Mouse (Mus musculus): ENCODE results near the gene Mob3a. TPM values are rescaled to one million over a fixed set of nuclear protein-coding genes. Genes with fewer than 3 reads are reported as not detected.

Mob3a gene
- total and polyA plus RNA-seq, 2 experiments from 2014 or later: 10.8 to 15.0 TPM

- no peak for TF ChIP-seq CTCF (IDR thresholded peaks at IDR 0.05; ENCODE audit: low read depth)
- TF ChIP-seq EP300 (IDR thresholded peaks at IDR 0.05; ENCODE audit: low read depth): no peak
- no peaks in the 10 kb centered on the region for H3K27me3 ChIP-seq (ENCODE audit: control insufficient read depth, insufficient read depth, low read length)
- H3K36me3 ChIP-seq (replicated peaks; ENCODE audit: control insufficient read depth, insufficient read depth, low read length): peaks cover 15% of the 10 kb centered on the region
- H3K9ac ChIP-seq (replicated peaks; ENCODE audit: low read depth, low read length): no peak overlapping the region
- H3K9me3 ChIP-seq (replicated peaks; ENCODE audit: control insufficient read depth, low read length): no peaks in the 10 kb centered on the region
- no peak for DNase-seq (ENCODE audit: low spot score)
- ATAC-seq (ENCODE audit: insufficient read depth, low read depth): no peak
- peaks cover 16% of the 10 kb centered on the region for H3K4me1 ChIP-seq (ENCODE audit: control insufficient read depth, insufficient read depth)
- WGBS: 82% methylated on average over 1 of the region's 1 CpGs
- no peak overlapping the region for H3K4me2 ChIP-seq (ENCODE audit: low read depth, low read length)
- H3K4me3 ChIP-seq (ENCODE audit: low read depth, low read length): no peak overlapping the region
- no peak overlapping the region for H3K27ac ChIP-seq (ENCODE audit: low read depth)
Observed at GRCm38 (mm10) chr10:80683647-80684046, 18.1 kb downstream of the Mob3a start.

DNA sequence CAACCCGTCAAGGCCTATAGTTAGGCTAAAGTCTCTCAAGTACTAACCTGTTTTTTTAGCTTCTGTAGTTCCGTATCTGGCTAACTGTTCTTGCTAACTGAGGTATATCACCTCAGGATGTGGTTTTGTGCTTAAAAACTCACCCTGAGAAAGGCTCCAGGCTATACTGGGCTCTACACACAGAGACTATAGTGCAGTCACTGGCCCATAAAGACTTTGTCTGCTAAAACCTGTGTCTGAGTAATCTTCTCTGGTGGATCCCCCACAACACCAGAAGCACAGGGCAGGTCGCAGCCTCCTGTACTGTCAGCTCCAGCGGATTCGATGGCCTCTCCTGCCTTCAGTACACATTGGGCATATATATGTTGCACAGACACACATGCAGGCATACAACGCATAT, 19.8 kb downstream of the Mob3a start:
- WGBS: 93% methylated on average over 6 of the region's 6 CpGs
- DNase-seq (ENCODE audit: low spot score) (no peak), ATAC-seq (ENCODE audit: insufficient read depth, low read depth) (no peak)
- peaks cover 31% of the 10 kb centered on the region for H3K4me1 ChIP-seq (ENCODE audit: control insufficient read depth, insufficient read depth)
- no peaks in the 10 kb centered on the region for H3K9me3 ChIP-seq (replicated peaks; ENCODE audit: control insufficient read depth, low read length)
- H3K27me3 ChIP-seq (ENCODE audit: control insufficient read depth, insufficient read depth, low read length): no peaks in the 10 kb centered on the region
- no peak overlapping the region for H3K9ac ChIP-seq (replicated peaks; ENCODE audit: low read depth, low read length)
- no peak overlapping the region for H3K27ac ChIP-seq (ENCODE audit: low read depth)
- no peak overlapping the region for H3K4me2 ChIP-seq (ENCODE audit: low read depth, low read length)
- no peak overlapping the region for H3K4me3 ChIP-seq (ENCODE audit: low read depth, low read length)
- H3K36me3 ChIP-seq (replicated peaks; ENCODE audit: control insufficient read depth, insufficient read depth, low read length): peaks cover 11% of the 10 kb centered on the region
- TF ChIP-seq CTCF (IDR thresholded peaks at IDR 0.05; ENCODE audit: low read depth): no peak
- TF ChIP-seq EP300 (IDR thresholded peaks at IDR 0.05; ENCODE audit: low read depth): no peak

GRCm38 (mm10) chr10:80680260-80680696, 21.5 kb downstream of the Mob3a start:
- ATAC-seq (ENCODE audit: insufficient read depth, low read depth) (no peak), DNase-seq (ENCODE audit: low spot score) (no peak)
- H3K4me3 ChIP-seq (ENCODE audit: low read depth, low read length): no peak overlapping the region
- no peak overlapping the region for H3K4me2 ChIP-seq (ENCODE audit: low read depth, low read length)
- H3K36me3 ChIP-seq (replicated peaks; ENCODE audit: control insufficient read depth, insufficient read depth, low read length): no peaks in the 10 kb centered on the region; the same call in 1 of the 2 replicates
- 76% methylated on average over 2 of the region's 2 CpGs for WGBS
- TF ChIP-seq EP300 (IDR thresholded peaks at IDR 0.05; ENCODE audit: low read depth): no peak
- no peak for TF ChIP-seq CTCF (IDR thresholded peaks at IDR 0.05; ENCODE audit: low read depth)
- H3K27ac ChIP-seq (ENCODE audit: low read depth): peak overlapping the region; percentile 99
- no peak overlapping the region for H3K9ac ChIP-seq (replicated peaks; ENCODE audit: low read depth, low read length)
- H3K27me3 ChIP-seq (ENCODE audit: control insufficient read depth, insufficient read depth, low read length): no peaks in the 10 kb centered on the region
- peaks cover 34% of the 10 kb centered on the region for H3K4me1 ChIP-seq (ENCODE audit: control insufficient read depth, insufficient read depth)
- no peaks in the 10 kb centered on the region for H3K9me3 ChIP-seq (replicated peaks; ENCODE audit: control insufficient read depth, low read length)

- Histone ChIP-seq H3K4me1 (ENCODE audit: control insufficient read depth, insufficient read depth) (peaks cover 36% of the 10 kb centered on the region), H3K9ac (replicated peaks; ENCODE audit: low read depth, low read length) (no peak overlapping the region), H3K4me3 (ENCODE audit: low read depth, low read length) (no peak overlapping the region), H3K36me3 (replicated peaks; ENCODE audit: control insufficient read depth, insufficient read depth, low read length) (no peaks in the 10 kb centered on the region), H3K9me3 (replicated peaks; ENCODE audit: control insufficient read depth, low read length) (no peaks in the 10 kb centered on the region), H3K4me2 (ENCODE audit: low read depth, low read length) (no peak overlapping the region), H3K27ac (ENCODE audit: low read depth) (peak overlapping the region; percentile 99), H3K27me3 (ENCODE audit: control insufficient read depth, insufficient read depth, low read length) (no peaks in the 10 kb centered on the region)
- ATAC-seq (ENCODE audit: insufficient read depth, low read depth): no peak
- TF ChIP-seq EP300 (IDR thresholded peaks at IDR 0.05; ENCODE audit: low read depth): no peak
- no peak for TF ChIP-seq CTCF (IDR thresholded peaks at IDR 0.05; ENCODE audit: low read depth)
- DNase-seq (ENCODE audit: low spot score): no peak
- WGBS: 45% methylated on average over 9 of the region's 9 CpGs
Observed at GRCm38 (mm10) chr10:80679556-80680259, 22.1 kb downstream of the Mob3a start.

DNA sequence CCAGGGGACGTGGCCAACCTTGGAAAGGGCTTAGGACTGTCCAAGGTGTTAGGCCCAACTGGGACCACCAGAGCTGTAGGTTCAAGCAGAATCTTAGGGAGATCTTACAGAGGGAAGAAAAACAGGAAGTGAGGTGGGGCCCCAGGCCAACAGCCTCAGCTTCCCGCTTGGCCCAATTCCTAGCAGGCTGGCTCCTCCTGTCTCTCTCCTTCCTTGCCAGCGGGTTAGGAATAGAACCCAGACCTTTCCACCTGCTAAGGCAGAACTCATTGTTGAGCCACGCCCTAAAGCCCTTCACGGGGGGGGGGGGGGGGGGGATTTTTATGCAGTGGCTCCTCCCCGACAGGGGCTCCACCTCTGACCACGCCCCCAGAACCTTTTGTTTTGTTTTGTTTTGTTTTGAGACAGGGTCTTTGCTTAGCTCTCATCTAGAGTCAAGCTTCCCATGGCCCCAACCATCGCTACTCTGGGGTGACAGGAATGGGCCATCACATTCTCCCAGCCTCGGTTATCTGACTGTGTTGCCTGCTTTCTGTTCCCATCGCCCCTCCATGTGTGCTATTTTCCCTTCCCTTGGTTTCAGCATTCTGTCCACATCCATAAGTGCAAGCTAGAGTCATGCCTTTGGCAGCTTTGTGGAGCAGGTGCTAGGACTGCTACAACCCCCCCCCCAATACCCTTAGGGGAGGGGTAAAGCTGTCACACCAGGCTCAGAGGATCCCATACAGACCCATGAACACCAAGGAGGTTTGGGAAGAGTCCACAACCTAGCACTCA, 23.0 kb downstream of the Mob3a start:
- no peaks in the 10 kb centered on the region for H3K9me3 ChIP-seq (replicated peaks; ENCODE audit: control insufficient read depth, low read length)
- H3K27me3 ChIP-seq (ENCODE audit: control insufficient read depth, insufficient read depth, low read length): no peaks in the 10 kb centered on the region
- TF ChIP-seq CTCF (IDR thresholded peaks at IDR 0.05; ENCODE audit: low read depth) (no peak), EP300 (IDR thresholded peaks at IDR 0.05; ENCODE audit: low read depth) (no peak)
- peak overlapping the region; percentile 75; the same call in 1 of the 2 replicates for H3K4me2 ChIP-seq (ENCODE audit: low read depth, low read length)
- WGBS: 30% methylated on average over 10 of the region's 10 CpGs
- H3K4me1 ChIP-seq (ENCODE audit: control insufficient read depth, insufficient read depth): peaks cover 45% of the 10 kb centered on the region
- peak overlapping the region; percentile 99 for H3K27ac ChIP-seq (ENCODE audit: low read depth)
- no peak for DNase-seq (ENCODE audit: low spot score)
- no peak for ATAC-seq (ENCODE audit: insufficient read depth, low read depth)
- no peak overlapping the region for H3K4me3 ChIP-seq (ENCODE audit: low read depth, low read length)
- H3K36me3 ChIP-seq (replicated peaks; ENCODE audit: control insufficient read depth, insufficient read depth, low read length): no peaks in the 10 kb centered on the region
- no peak overlapping the region for H3K9ac ChIP-seq (replicated peaks; ENCODE audit: low read depth, low read length)

Data from heart, postnatal 0 days (tissue).